ENCODE assay signal across 24 mouse cellular contexts in genomic region chr17:12770500-12770899, GRCm38 (mm10). TPM values are rescaled to one million over a fixed set of nuclear protein-coding genes. Genes with fewer than 3 reads are reported as not detected.
DNase-seq lines count a peak whose midpoint lies in the region; ATAC-seq and TF ChIP-seq lines count a peak whose summit lies in the region.
"Had no signal": no experiment of that assay in that cellular context is flagged by ENCODE, and none has a peak within 500 bp of the region (broad histone marks: within the 10 kb centered on the region; RNA-seq: fewer than 3 reads in every experiment).

No protein-coding gene starts in this region.

- peaks cover 34% of the 10 kb centered on the region for H3K4me1 ChIP-seq in forebrain, embryonic 12.5 days
- peaks cover 15% of the 10 kb centered on the region for H3K4me1 ChIP-seq in forebrain, embryonic 14.5 days (ENCODE audit: control insufficient read depth, insufficient read depth, low read length)
- H3K4me1 ChIP-seq in heart, embryonic 10.5 days, result peaks cover 45% of the 10 kb centered on the region
- H3K4me1 ChIP-seq in liver, adult 2 months (ENCODE audit: control insufficient read depth, insufficient read depth, low read length), result no peaks in the 10 kb centered on the region
- H3K4me1 ChIP-seq in midbrain, embryonic 15.5 days, result peaks cover 33% of the 10 kb centered on the region
- peaks cover 37% of the 10 kb centered on the region for H3K4me1 ChIP-seq in midbrain, embryonic 10.5 days

- 0 out of 2 replicates have a peak overlapping the region, but pooled peaks have one; percentile 85 for H3K4me2 ChIP-seq in forebrain, embryonic 12.5 days
- no peak overlapping the region for H3K4me2 ChIP-seq in forebrain, embryonic 14.5 days (ENCODE audit: low read length)
- H3K4me2 ChIP-seq in midbrain, embryonic 15.5 days, result peak overlapping the region; percentile 81; the same call in 1 of the 2 replicates

- no peak overlapping the region for H3K27ac ChIP-seq in forebrain, embryonic 12.5 days
- no peak overlapping the region for H3K27ac ChIP-seq in forebrain, embryonic 14.5 days (ENCODE audit: low read depth, low read length)
- no peak overlapping the region for H3K27ac ChIP-seq in heart, embryonic 10.5 days
- H3K27ac ChIP-seq in liver, adult 2 months (replicated peaks; ENCODE audit: insufficient read depth, low read depth, low read length), result no peak overlapping the region
- H3K27ac ChIP-seq in midbrain, embryonic 15.5 days, result no peak overlapping the region
- H3K27ac ChIP-seq in midbrain, embryonic 10.5 days (replicated peaks), result no peak overlapping the region
- H3K27ac ChIP-seq: forebrain, embryonic 13.5 days; limb, embryonic 12.5 days; neural tube, embryonic 15.5 days had no signal

- H3K36me3 ChIP-seq in forebrain, embryonic 12.5 days (replicated peaks), result no peaks in the 10 kb centered on the region
- H3K36me3 ChIP-seq in forebrain, embryonic 14.5 days (ENCODE audit: control insufficient read depth, insufficient read depth, low read length), result no peaks in the 10 kb centered on the region
- H3K36me3 ChIP-seq in heart, embryonic 10.5 days, result peaks cover 82% of the 10 kb centered on the region
- no peaks in the 10 kb centered on the region for H3K36me3 ChIP-seq in liver, adult 2 months (ENCODE audit: control insufficient read depth, insufficient read depth, low read length)
- H3K36me3 ChIP-seq in midbrain, embryonic 15.5 days (replicated peaks), result no peaks in the 10 kb centered on the region
- no peaks in the 10 kb centered on the region; the same call in 1 of the 2 replicates for H3K36me3 ChIP-seq in midbrain, embryonic 10.5 days
- H3K36me3 ChIP-seq: hindbrain, embryonic 10.5 days; hindbrain, embryonic 15.5 days; neural tube, embryonic 15.5 days had no signal

- H3K9ac ChIP-seq in forebrain, embryonic 12.5 days, result no peak overlapping the region
- no peak overlapping the region for H3K9ac ChIP-seq in forebrain, embryonic 14.5 days (ENCODE audit: low read length)
- H3K9ac ChIP-seq in liver, adult 2 months (ENCODE audit: low read depth, low read length), result no peak overlapping the region
- H3K9ac ChIP-seq in midbrain, embryonic 15.5 days, result no peak overlapping the region
- H3K9ac ChIP-seq: limb, embryonic 12.5 days had no signal

- H3K79me2 ChIP-seq in liver, adult 2 months (ENCODE audit: control insufficient read depth, insufficient read depth, low read length), result peaks cover 11% of the 10 kb centered on the region

- no peak for TF ChIP-seq POLR2A in liver, adult 2 months (IDR thresholded peaks at IDR 0.05; ENCODE audit: extremely low read depth, insufficient read depth, low read length)

- TF ChIP-seq CTCF in liver, adult 2 months (IDR thresholded peaks at IDR 0.05; ENCODE audit: low read depth, low read length), result no peak

- intact Hi-C loops in heart, postnatal 14 days (cut with DNase I), result no loop called here

- 88% methylated on average over 5 of the region's 5 CpGs for WGBS in forebrain, embryonic 12.5 days
- WGBS in forebrain, embryonic 14.5 days, result 87% methylated on average over 5 of the region's 5 CpGs
- WGBS in heart, embryonic 10.5 days, result 82% methylated on average over 5 of the region's 5 CpGs
- WGBS in liver, adult 2 months, result 67% methylated on average over 5 of the region's 5 CpGs
- WGBS in midbrain, embryonic 15.5 days, result 89% methylated on average over 5 of the region's 5 CpGs
- 85% methylated on average over 5 of the region's 5 CpGs for WGBS in midbrain, embryonic 10.5 days

- H3K27me3 ChIP-seq in forebrain, embryonic 12.5 days, result no peaks in the 10 kb centered on the region; the same call in 1 of the 2 replicates
- no peaks in the 10 kb centered on the region for H3K27me3 ChIP-seq in forebrain, embryonic 14.5 days (replicated peaks; ENCODE audit: control insufficient read depth, insufficient read depth, low read length)
- H3K27me3 ChIP-seq in heart, embryonic 10.5 days (ENCODE audit: insufficient read depth, poor library complexity, severe bottlenecking), result no peaks in the 10 kb centered on the region
- H3K27me3 ChIP-seq in liver, adult 2 months (ENCODE audit: control insufficient read depth, insufficient read depth, low read length), result no peaks in the 10 kb centered on the region
- H3K27me3 ChIP-seq in midbrain, embryonic 15.5 days (replicated peaks), result no peaks in the 10 kb centered on the region
- peaks cover 15% of the 10 kb centered on the region for H3K27me3 ChIP-seq in midbrain, embryonic 10.5 days (ENCODE audit: low read depth, poor library complexity, severe bottlenecking)
- H3K27me3 ChIP-seq: hindbrain, embryonic 15.5 days; limb, embryonic 12.5 days; neural tube, embryonic 15.5 days; Patski had no signal

- no peaks in the 10 kb centered on the region for H3K9me3 ChIP-seq in forebrain, embryonic 12.5 days
- H3K9me3 ChIP-seq in forebrain, embryonic 14.5 days (replicated peaks; ENCODE audit: control insufficient read depth, low read length), result no peaks in the 10 kb centered on the region
- H3K9me3 ChIP-seq in heart, embryonic 10.5 days, result no peaks in the 10 kb centered on the region
- no peaks in the 10 kb centered on the region for H3K9me3 ChIP-seq in midbrain, embryonic 15.5 days
- peaks cover 4% of the 10 kb centered on the region; the same call in 1 of the 2 replicates for H3K9me3 ChIP-seq in midbrain, embryonic 10.5 days (replicated peaks)
- H3K9me3 ChIP-seq: forebrain, embryonic 13.5 days; hindbrain, embryonic 15.5 days; neural tube, embryonic 15.5 days had no signal

- DNase-seq in forebrain, embryonic 14.5 days (ENCODE audit: low spot score), result no peak
- peak; percentile 69 for DNase-seq in heart, embryonic 10.5 days (ENCODE audit: low spot score)
- DNase-seq in heart, postnatal 14 days, result no peak
- DNase-seq in liver, adult 2 months (ENCODE audit: extremely low read depth, low read depth, low spot score), result peak; percentile 44
- DNase-seq in liver, result no peak
- DNase-seq in midbrain, embryonic 10.5 days (ENCODE audit: low spot score), result no peak
- DNase-seq: adrenal gland, postnatal 10 days; cerebellum, postnatal 14 days; kidney, adult 11 months; kidney, postnatal 14 days; layer of hippocampus, adult 9-11 months; lung, adult 18-20 months; lung, postnatal 14 days; retina, postnatal 1 day; right cerebral cortex, postnatal 14 days; thymus, postnatal 4 days had no signal

- H3K4me3 ChIP-seq in forebrain, embryonic 12.5 days (replicated peaks), result no peak overlapping the region
- H3K4me3 ChIP-seq in forebrain, embryonic 14.5 days (ENCODE audit: low read depth, low read length), result no peak overlapping the region
- H3K4me3 ChIP-seq in heart, embryonic 10.5 days, result no peak overlapping the region
- H3K4me3 ChIP-seq in liver, adult 2 months (ENCODE audit: insufficient read depth, low read depth, low read length), result no peak overlapping the region
- no peak overlapping the region for H3K4me3 ChIP-seq in midbrain, embryonic 15.5 days
- no peak overlapping the region for H3K4me3 ChIP-seq in midbrain, embryonic 10.5 days

- no peak for ATAC-seq in forebrain, embryonic 12.5 days (ENCODE audit: low FRiP score)
- ATAC-seq in forebrain, embryonic 14.5 days, result no peak
- ATAC-seq in midbrain, embryonic 15.5 days (replicated peaks), result no peak
- ATAC-seq: Patski had no signal

RNA-seq across cellular contexts. Expression of gene Igf2r, which starts 1.0 kb away (rescaled TPM):
- polyA plus RNA-seq in forebrain, embryonic 12.5 days (2016; fragmentation: Nextera tagmentation; extraction: Ambion mirVana), result 22.7 TPM in 2 replicates
- 9.6 and 10.9 TPM in 2 replicates for polyA plus RNA-seq in forebrain, embryonic 14.5 days (2014; fragmentation: Nextera tagmentation; extraction: Ambion mirVana)
- polyA plus RNA-seq in heart, embryonic 10.5 days (2016; fragmentation: Nextera tagmentation; extraction: Ambion mirVana), result 141 and 272 TPM in 2 replicates
- 100 to 1,000 TPM; 131 to 132 TPM for total RNA-seq in heart, postnatal 14 days (2021)
- total RNA-seq in liver, adult 2 months (2014; rRNA removed), result 22.3 and 26.6 TPM in 2 replicates
- 8.0 and 8.7 TPM in 2 replicates for polyA plus RNA-seq in liver, adult 2 months (2012; rRNA removed)
- 10.8 and 11.2 TPM in 2 replicates for polyA plus RNA-seq in midbrain, embryonic 15.5 days (2015; fragmentation: Nextera tagmentation; extraction: Ambion mirVana)
- 16.3 and 18.0 TPM in 2 replicates for polyA plus RNA-seq in midbrain, embryonic 10.5 days (2016; fragmentation: Nextera tagmentation; extraction: Ambion mirVana)

Comparison
In these comparisons a context has a peak if more than half of its experiments do, and no peak if none do; other contexts are left out.
1. DNase-seq: peak in heart, embryonic 10.5 days (single experiment) and liver, adult 2 months (single experiment); none in forebrain, embryonic 14.5 days (single experiment), heart, postnatal 14 days (0 of 2), liver (single experiment) and midbrain, embryonic 10.5 days (single experiment).